Mouse (Mus musculus) CH12.LX (cell line): ENCODE measurements around the gene Stbd1. TPM values are rescaled to one million over a fixed set of nuclear protein-coding genes. Genes with fewer than 3 reads are reported as not detected.

Source experiments
- DNase-seq: peaks from one replicate; pipeline ENCODE4 v3.0.0-alpha.2; 2013; ENCODE audit errors: extremely low read depth
- H3K27ac ChIP-seq: 2 replicates; pipeline ENCODE4 v1.5.1; 2012; ENCODE audit warnings: low read depth, mild to moderate bottlenecking, control low read depth, moderate library complexity; ENCODE audit not compliant: insufficient read depth
- H3K27me3 ChIP-seq: replicated peaks from 2 replicates; pipeline ENCODE3; 2012; ENCODE audit warnings: inconsistent platforms
- H3K36me3 ChIP-seq, 2 experiments: replicated peaks in 1 of 2; 2 replicates each; pipeline versions ENCODE3 to v1.6.1; 2012; ENCODE audit warnings: inconsistent platforms in 1 of 2, low read length in 1 of 2, mild to moderate bottlenecking in 1 of 2, mixed read lengths in 1 of 2, moderate library complexity in 1 of 2; ENCODE audit not compliant: control insufficient read depth in 1 of 2, insufficient read depth in 1 of 2
- H3K4me1 ChIP-seq, 2 experiments: 2 replicates each; pipeline ENCODE4 v1.6.1; 2012; ENCODE audit warnings: inconsistent platforms in 1 of 2, moderate library complexity in 1 of 2; ENCODE audit not compliant: insufficient read depth in 2 of 2, control insufficient read depth in 1 of 2
- H3K4me2 ChIP-seq: 2 replicates; pipeline ENCODE4 v1.6.1; 2012; ENCODE audit warnings: low read depth, mild to moderate bottlenecking, control low read depth; ENCODE audit not compliant: poor library complexity, insufficient read depth, severe bottlenecking
- H3K4me3 ChIP-seq, 3 experiments: fragments of 150-350 bp in 1 of 3; sonication (generic) in 1 of 3; replicated peaks in 1 of 3; 2 replicates each; pipeline versions ENCODE3 to v1.5.1; 2011 to 2012; ENCODE audit warnings: low read depth in 2 of 3, low read length in 2 of 3, mild to moderate bottlenecking in 2 of 3, moderate library complexity in 2 of 3, control low read depth in 1 of 3, improper control_type of control experiment in 1 of 3, inconsistent platforms in 1 of 3, mixed read lengths in 1 of 3; ENCODE audit not compliant: poor library complexity in 1 of 3
- H3K79me2 ChIP-seq: replicated peaks from 2 replicates; pipeline ENCODE4 v1.6.1; 2012; ENCODE audit warnings: mild to moderate bottlenecking, moderate library complexity; ENCODE audit not compliant: control insufficient read depth, poor library complexity, insufficient read depth, severe bottlenecking; ENCODE audit errors: extremely low read depth
- H3K9ac ChIP-seq: 2 replicates; pipeline ENCODE4 v1.6.1; 2012; ENCODE audit warnings: low read depth, mild to moderate bottlenecking, control low read depth, moderate library complexity; ENCODE audit not compliant: insufficient read depth
- H3K9me3 ChIP-seq: replicated peaks from 2 replicates; pipeline ENCODE3; 2012; ENCODE audit warnings: low read length, inconsistent platforms, mixed read lengths
- BHLHE40 ChIP-seq: IDR thresholded peaks from 2 replicates; pipeline ENCODE4 v1.6.1; 2011; ENCODE audit warnings: mild to moderate bottlenecking, low read depth, low read length, improper control_type of control experiment
- CHD1 ChIP-seq: IDR thresholded peaks from 2 replicates; pipeline ENCODE4 v1.6.1; 2012; ENCODE audit warnings: low read depth, low read length, improper control_type of control experiment, inconsistent platforms
- CHD2 ChIP-seq: IDR thresholded peaks from 2 replicates; pipeline ENCODE4 v1.6.1; 2011; ENCODE audit warnings: low read length, improper control_type of control experiment
- CTCF ChIP-seq, 2 experiments: IDR thresholded peaks in 1 of 2; conservative IDR thresholded peaks in 1 of 2; 2 replicates each; pipeline ENCODE4 v1.5.1; 2011 to 2012; ENCODE audit warnings: low read depth in 2 of 2, low read length in 2 of 2, improper control_type of control experiment in 1 of 2, inconsistent platforms in 1 of 2, mild to moderate bottlenecking in 1 of 2, moderate library complexity in 1 of 2
- E2F4 ChIP-seq: IDR thresholded peaks from 2 replicates; pipeline ENCODE4 v1.6.1; 2011; ENCODE audit warnings: low read depth, low read length, improper control_type of control experiment; ENCODE audit not compliant: insufficient replicate concordance
- ELF1 ChIP-seq: IDR thresholded peaks from 2 replicates; pipeline ENCODE4 v1.6.1; 2014; ENCODE audit warnings: low read depth, mild to moderate bottlenecking, inconsistent platforms, low read length, improper control_type of control experiment
- EP300 ChIP-seq: IDR thresholded peaks from 2 replicates; pipeline ENCODE4 v1.6.1; 2011; ENCODE audit warnings: low read length, improper control_type of control experiment
- ETS1 ChIP-seq: conservative IDR thresholded peaks from 2 replicates; pipeline ENCODE4 v1.6.1; 2012; ENCODE audit warnings: low read depth, mild to moderate bottlenecking, inconsistent platforms, low read length, improper control_type of control experiment, moderate library complexity
- GABPA ChIP-seq: IDR thresholded peaks from 2 replicates; pipeline ENCODE4 v1.6.1; 2012; ENCODE audit warnings: low read depth, low read length, improper control_type of control experiment, inconsistent platforms; ENCODE audit not compliant: insufficient replicate concordance
- IRF4 ChIP-seq: IDR thresholded peaks from 2 replicates; pipeline ENCODE4 v1.6.1; 2014; ENCODE audit warnings: low read depth, mild to moderate bottlenecking, inconsistent platforms, low read length, improper control_type of control experiment
- JUN ChIP-seq: IDR thresholded peaks from 2 replicates; pipeline ENCODE4 v1.6.1; 2011; ENCODE audit warnings: low read depth, mild to moderate bottlenecking, low read length, improper control_type of control experiment, moderate library complexity; ENCODE audit not compliant: insufficient read depth
- JUND ChIP-seq: conservative IDR thresholded peaks from 2 replicates; pipeline ENCODE4 v1.6.1; 2011; ENCODE audit warnings: low read depth, low read length, improper control_type of control experiment
- MAFK ChIP-seq: IDR thresholded peaks from 2 replicates; pipeline ENCODE4 v1.6.1; 2011; ENCODE audit warnings: low read length, improper control_type of control experiment; ENCODE audit not compliant: insufficient replicate concordance
- MAX ChIP-seq: IDR thresholded peaks from 2 replicates; pipeline ENCODE4 v1.6.1; 2011; ENCODE audit warnings: low read length, improper control_type of control experiment
- MAZ ChIP-seq: IDR thresholded peaks from 2 replicates; pipeline ENCODE4 v1.6.1; 2012; ENCODE audit warnings: low read depth, mild to moderate bottlenecking, inconsistent platforms, low read length, improper control_type of control experiment, moderate library complexity
- MEF2A ChIP-seq: IDR thresholded peaks from 2 replicates; pipeline ENCODE4 v1.6.1; 2014; ENCODE audit warnings: low read depth, mild to moderate bottlenecking, inconsistent platforms, low read length, improper control_type of control experiment, borderline replicate concordance
- MYC ChIP-seq: IDR thresholded peaks from 2 replicates; pipeline ENCODE4 v1.6.1; 2011; ENCODE audit warnings: low read depth, mild to moderate bottlenecking, improper control_type of control experiment, low read length
- NELFE ChIP-seq: IDR thresholded peaks from 2 replicates; pipeline ENCODE4 v1.6.1; 2011; ENCODE audit warnings: low read depth, low read length, improper control_type of control experiment
- PAX5 ChIP-seq: IDR thresholded peaks from 2 replicates; pipeline ENCODE4 v1.6.1; 2012; ENCODE audit warnings: low read length, inconsistent platforms, mixed read lengths
- POLR2A ChIP-seq: IDR thresholded peaks from 2 replicates; pipeline ENCODE4 v1.6.1; 2011; ENCODE audit warnings: low read depth, mild to moderate bottlenecking, improper control_type of control experiment, low read length
- POLR2AphosphoS2 ChIP-seq: IDR thresholded peaks from 2 replicates; pipeline ENCODE4 v1.6.1; 2011; ENCODE audit warnings: low read depth, low read length, improper control_type of control experiment
- SIN3A ChIP-seq: IDR thresholded peaks from 2 replicates; pipeline ENCODE4 v1.6.1; 2012; ENCODE audit warnings: low read length, improper control_type of control experiment, inconsistent platforms
- SMC3 ChIP-seq: IDR thresholded peaks from 2 replicates; pipeline ENCODE4 v1.6.1; 2011; ENCODE audit warnings: low read depth, low read length, improper control_type of control experiment
- TBP ChIP-seq: conservative IDR thresholded peaks from 2 replicates; pipeline ENCODE4 v1.6.1; 2011; ENCODE audit warnings: low read depth, low read length, improper control_type of control experiment
- UBTF ChIP-seq: IDR thresholded peaks from 2 replicates; pipeline ENCODE4 v1.6.1; 2012; ENCODE audit warnings: low read depth, mild to moderate bottlenecking, inconsistent platforms, low read length, improper control_type of control experiment, moderate library complexity
- USF1 ChIP-seq: IDR thresholded peaks from 2 replicates; pipeline ENCODE4 v1.6.1; 2014; ENCODE audit warnings: low read depth, mild to moderate bottlenecking, inconsistent platforms, low read length, improper control_type of control experiment
- USF2 ChIP-seq: conservative IDR thresholded peaks from 2 replicates; pipeline ENCODE4 v1.6.1; 2011; ENCODE audit warnings: low read depth, low read length, improper control_type of control experiment
- ZC3H11A ChIP-seq: IDR thresholded peaks from 2 replicates; pipeline ENCODE4 v1.6.1; 2012; ENCODE audit warnings: low read depth, mild to moderate bottlenecking, inconsistent platforms, low read length, improper control_type of control experiment
- ZKSCAN1 ChIP-seq: IDR thresholded peaks from 2 replicates; pipeline ENCODE4 v1.6.1; 2012; ENCODE audit warnings: low read depth, inconsistent platforms, low read length, improper control_type of control experiment, borderline replicate concordance
- ZMIZ1 ChIP-seq: IDR thresholded peaks from 2 replicates; pipeline ENCODE4 v1.6.1; 2012; ENCODE audit warnings: low read depth, mild to moderate bottlenecking, inconsistent platforms, low read length, improper control_type of control experiment
- ZNF384 ChIP-seq: IDR thresholded peaks from 2 replicates; pipeline ENCODE4 v1.6.1; 2012; ENCODE audit warnings: low read depth, low read length, improper control_type of control experiment, inconsistent platforms
- dilution Hi-C: fragments of 300-500 bp; cut with MboI; formaldehyde crosslinking; loops from 2 replicates; pipeline ENCODE4 v1.14.3; 2020; ENCODE audit warnings: low sequenced_read_pairs; ENCODE audit not compliant: extremely low pct_unique_long_range_greater_than_20kb, extremely low pct_ligation_motif_present
- in situ Hi-C: fragments of 300-500 bp; cut with MboI; formaldehyde crosslinking; loops from 3 replicates; pipeline ENCODE4 v1.14.3; 2019; ENCODE audit warnings: low sequenced_read_pairs, low pct_ligation_motif_present, low pct_unique_long_range_greater_than_20kb, mixed read lengths
- polyA plus RNA-seq: library from polyadenylated mRNA; unstranded; fragments of >175 nt; gene quantifications from 2 replicates; pipeline ENCODE4 v1.2.1, GENCODE M21; 2012; ENCODE audit warnings: low read depth; ENCODE audit not compliant: insufficient read length
- total RNA-seq, 2 experiments: library from RNA; depleted of rRNA; stranded (reverse); fragments of 300-350 nt in 1 of 2; fragments of >200 nt in 1 of 2; gene quantifications; 2 replicates each; pipeline ENCODE4 v1.2.3; 2012 to 2014

Stbd1 gene
- total and polyA plus RNA-seq, 3 experiments, result 0.89 to 1.3 (median 0.99) TPM

DNA sequence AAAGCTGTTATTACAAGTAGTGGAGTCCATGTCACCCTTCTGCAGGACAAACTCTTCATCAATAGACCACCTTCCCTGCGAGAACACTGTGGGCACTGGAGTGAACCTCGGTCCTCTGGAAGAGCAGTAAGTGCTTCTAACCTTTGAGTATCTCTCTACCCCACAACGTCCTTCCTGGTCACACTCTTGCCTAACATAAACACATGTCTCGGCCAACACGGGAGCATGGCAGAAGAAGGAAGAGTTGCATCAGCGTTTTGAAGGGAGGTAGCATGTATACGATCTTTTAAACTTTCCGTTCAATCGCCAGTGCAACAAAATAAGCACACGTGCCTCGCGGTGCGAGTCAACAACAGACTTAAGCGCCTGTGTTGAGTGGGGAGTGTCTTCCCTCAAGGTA lies 23.3 kb upstream of the Stbd1 start:
- Histone ChIP-seq H3K4me1 (no peaks in the 10 kb centered on the region), H3K27me3 (no peaks in the 10 kb centered on the region), H3K79me2 (no peaks in the 10 kb centered on the region)
- no peak for TF ChIP-seq MAZ
- no peak for TF ChIP-seq EP300
- no peak for TF ChIP-seq BHLHE40
- no peak for TF ChIP-seq JUN
- no peak for TF ChIP-seq CTCF (conservative IDR thresholded peaks at IDR 0.05 in 1 of 2, IDR thresholded peaks at IDR 0.05 in 1 of 2; ENCODE audit: low read depth in 2 of 2, low read length in 2 of 2)
- TF ChIP-seq ETS1, result no peak
- TF ChIP-seq ZNF384, result no peak
- TF ChIP-seq MEF2A, result no peak
- TF ChIP-seq ZC3H11A, result no peak
- no peak for TF ChIP-seq TBP
- TF ChIP-seq PAX5, result no peak
- no peak for TF ChIP-seq ZMIZ1
- no peak for TF ChIP-seq UBTF
- no peak for TF ChIP-seq SIN3A
- TF ChIP-seq POLR2A, result no peak
- no peak for TF ChIP-seq MAX
- no peak for TF ChIP-seq NELFE
- no peak for TF ChIP-seq GABPA
- TF ChIP-seq MYC, result no peak
- no peak for TF ChIP-seq JUND
- TF ChIP-seq, all 38 proteins: peak for 0
- H3K9me3 ChIP-seq, result no peaks in the 10 kb centered on the region
- no peak overlapping the region for H3K4me3 ChIP-seq
- in situ Hi-C loops (no loop called here), dilution Hi-C loops (no loop called here)
- no peak overlapping the region for H3K9ac ChIP-seq
- no peak overlapping the region for H3K4me2 ChIP-seq
- no peak overlapping the region for H3K27ac ChIP-seq
- no peaks in the 10 kb centered on the region for H3K36me3 ChIP-seq
- DNase-seq, result no peak

DNA sequence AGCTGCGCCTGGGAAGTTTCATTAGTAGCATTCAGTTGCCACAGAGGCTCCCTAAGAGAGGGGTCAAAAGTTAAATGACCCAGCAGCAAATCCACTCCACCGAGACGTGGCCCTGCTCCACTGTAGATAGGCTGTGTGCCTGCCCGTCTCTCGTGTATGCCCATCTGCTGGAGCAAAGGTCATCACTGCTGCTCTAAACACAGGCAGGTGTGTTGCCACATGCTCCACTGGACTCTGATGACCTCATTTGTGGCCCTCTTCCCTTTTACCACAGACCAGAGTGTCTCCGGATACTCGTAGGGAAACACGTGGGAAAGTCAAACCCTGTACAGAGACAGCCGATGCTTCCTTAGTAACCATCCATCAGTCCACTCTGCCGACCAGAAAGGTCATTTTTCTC lies 16.9 kb upstream of the Stbd1 start:
- TF ChIP-seq CHD1 (no peak), E2F4 (no peak), MYC (no peak), USF1 (no peak), CTCF (conservative IDR thresholded peaks at IDR 0.05 in 1 of 2, IDR thresholded peaks at IDR 0.05 in 1 of 2; ENCODE audit: low read depth in 2 of 2, low read length in 2 of 2) (no peak), ZC3H11A (no peak), USF2 (no peak), SMC3 (no peak), IRF4 (no peak), MAFK (no peak), POLR2AphosphoS2 (no peak), GABPA (no peak), ZMIZ1 (no peak), CHD2 (no peak), EP300 (no peak), ZKSCAN1 (no peak), MAX (no peak), ELF1 (no peak)
- no peaks in the 10 kb centered on the region for H3K27me3 ChIP-seq
- in situ Hi-C loops (no loop called here), dilution Hi-C loops (no loop called here)
- H3K4me3 ChIP-seq, result no peak overlapping the region
- H3K9me3 ChIP-seq, result no peaks in the 10 kb centered on the region
- H3K27ac ChIP-seq, result no peak overlapping the region
- H3K79me2 ChIP-seq, result no peaks in the 10 kb centered on the region
- no peak for DNase-seq
- H3K4me1 ChIP-seq, result peaks cover 3 to 5% of the 10 kb centered on the region in 2 experiments; a peak in 3 of 4 replicates
- no peak overlapping the region for H3K9ac ChIP-seq
- H3K4me2 ChIP-seq, result no peak overlapping the region
- H3K36me3 ChIP-seq, result no peaks in the 10 kb centered on the region
